Comparison of ENCODE assay signal across 8 mouse cellular contexts in genomic region chr8:75132485-75132884, GRCm38 (mm10). TPM values are rescaled to one million over a fixed set of nuclear protein-coding genes. Genes with fewer than 3 reads are reported as not detected.
A peak's percentile ranks its signal among the peaks of the same experiment; 100 is the strongest.
DNase-seq lines count a peak whose midpoint lies in the region; ATAC-seq and TF ChIP-seq lines count a peak whose summit lies in the region.
"Had no signal": no experiment of that assay in that cellular context is flagged by ENCODE, and none has a peak within 500 bp of the region (broad histone marks: within the 10 kb centered on the region; RNA-seq: fewer than 3 reads in every experiment).

No protein-coding gene starts in this region.

- no peaks in the 10 kb centered on the region for H3K9me3 ChIP-seq in midbrain, postnatal 0 days (ENCODE audit: low read length)
- H3K9me3 ChIP-seq in midbrain, embryonic 15.5 days = no peaks in the 10 kb centered on the region
- no peaks in the 10 kb centered on the region for H3K9me3 ChIP-seq in liver, embryonic 12.5 days (replicated peaks)
- H3K9me3 ChIP-seq in stomach, embryonic 15.5 days = no peaks in the 10 kb centered on the region
- H3K9me3 ChIP-seq: lung, embryonic 15.5 days had no signal

- peaks cover 3% of the 10 kb centered on the region; the same call in 1 of the 2 replicates for H3K36me3 ChIP-seq in midbrain, postnatal 0 days (ENCODE audit: insufficient read depth, low read length)
- H3K36me3 ChIP-seq in midbrain, embryonic 15.5 days (replicated peaks) = no peaks in the 10 kb centered on the region
- H3K36me3 ChIP-seq in liver, embryonic 12.5 days = peaks cover 47% of the 10 kb centered on the region
- H3K36me3 ChIP-seq in stomach, embryonic 15.5 days = 0 out of 2 replicates have a peak, but pooled peaks cover 13% of the 10 kb centered on the region

- no peak overlapping the region for H3K4me3 ChIP-seq in midbrain, postnatal 0 days (ENCODE audit: low read depth, low read length)
- H3K4me3 ChIP-seq in midbrain, embryonic 15.5 days = no peak overlapping the region
- H3K4me3 ChIP-seq in liver, embryonic 12.5 days = no peak overlapping the region
- no peak overlapping the region for H3K4me3 ChIP-seq in stomach, embryonic 15.5 days (replicated peaks)
- H3K4me3 ChIP-seq: lung, embryonic 15.5 days had no signal

- 21% methylated on average over 3 of the region's 3 CpGs for whole genome bisulfite sequencing in midbrain, postnatal 0 days
- 13% methylated on average over 3 of the region's 3 CpGs for WGBS in midbrain, embryonic 15.5 days
- WGBS in liver, embryonic 12.5 days (ENCODE audit: insufficient replicate concordance) = 18% methylated on average over 3 of the region's 3 CpGs
- 9% methylated on average over 3 of the region's 3 CpGs for WGBS in stomach, embryonic 15.5 days

- TF ChIP-seq CTCF in midbrain, postnatal 0 days (IDR thresholded peaks at IDR 0.05) = peak; percentile 78

- no peak overlapping the region for H3K4me2 ChIP-seq in midbrain, postnatal 0 days (ENCODE audit: low read depth, low read length, poor library complexity, severe bottlenecking)
- no peak overlapping the region for H3K4me2 ChIP-seq in midbrain, embryonic 15.5 days
- no peak overlapping the region for H3K4me2 ChIP-seq in liver, embryonic 12.5 days
- no peak overlapping the region for H3K4me2 ChIP-seq in stomach, embryonic 15.5 days
- H3K4me2 ChIP-seq: lung, embryonic 15.5 days had no signal

- H3K27ac ChIP-seq in midbrain, postnatal 0 days (ENCODE audit: low read depth, low read length) = no peak overlapping the region
- H3K27ac ChIP-seq in midbrain, embryonic 15.5 days = no peak overlapping the region
- H3K27ac ChIP-seq in liver, embryonic 12.5 days = no peak overlapping the region
- no peak overlapping the region for H3K27ac ChIP-seq in stomach, embryonic 15.5 days
- H3K27ac ChIP-seq: lung, embryonic 15.5 days had no signal

- peak; percentile 62 for DNase-seq in midbrain, postnatal 0 days (ENCODE audit: low spot score)
- peak; percentile 50 for DNase-seq in WW6 (ENCODE audit: low read depth, low spot score)
- DNase-seq in cerebellum, adult 9-11 months = peak; percentile 50
- DNase-seq in induced T-regulatory cell, adult 2 months (ENCODE audit: low read depth) = peak; percentile 54

- no peak for ATAC-seq in midbrain, postnatal 0 days (ENCODE audit: low FRiP score)
- ATAC-seq in midbrain, embryonic 15.5 days (replicated peaks) = no peak
- ATAC-seq in liver, embryonic 12.5 days = 0 out of 2 replicates have a peak, but pooled peaks have one; percentile 26
- 0 out of 2 replicates have a peak, but pooled peaks have one; percentile 51 for ATAC-seq in stomach, embryonic 15.5 days (ENCODE audit: insufficient read depth, low FRiP score, low read depth)

- no peaks in the 10 kb centered on the region for H3K27me3 ChIP-seq in midbrain, postnatal 0 days (ENCODE audit: insufficient read depth, low read length)
- H3K27me3 ChIP-seq in midbrain, embryonic 15.5 days (replicated peaks) = no peaks in the 10 kb centered on the region
- no peaks in the 10 kb centered on the region for H3K27me3 ChIP-seq in liver, embryonic 12.5 days (replicated peaks)
- no peaks in the 10 kb centered on the region for H3K27me3 ChIP-seq in stomach, embryonic 15.5 days (replicated peaks)
- H3K27me3 ChIP-seq: lung, embryonic 15.5 days had no signal

- H3K9ac ChIP-seq in midbrain, postnatal 0 days (replicated peaks; ENCODE audit: low read length, poor library complexity, severe bottlenecking) = no peak overlapping the region
- no peak overlapping the region for H3K9ac ChIP-seq in midbrain, embryonic 15.5 days
- no peak overlapping the region for H3K9ac ChIP-seq in liver, embryonic 12.5 days
- H3K9ac ChIP-seq in stomach, embryonic 15.5 days = no peak overlapping the region
- H3K9ac ChIP-seq: lung, embryonic 15.5 days had no signal

- H3K4me1 ChIP-seq in midbrain, postnatal 0 days (ENCODE audit: insufficient read depth, low read length) = no peaks in the 10 kb centered on the region
- H3K4me1 ChIP-seq in midbrain, embryonic 15.5 days = no peaks in the 10 kb centered on the region; the same call in 1 of the 2 replicates
- H3K4me1 ChIP-seq in liver, embryonic 12.5 days = peaks cover 25% of the 10 kb centered on the region
- H3K4me1 ChIP-seq in stomach, embryonic 15.5 days = peaks cover 12% of the 10 kb centered on the region; the same call in 1 of the 2 replicates

RNA-seq across cellular contexts. Expression of gene Mcm5, which starts 23.1 kb away (rescaled TPM):
- 17.8 and 18.3 TPM in 2 replicates for total RNA-seq in midbrain, postnatal 0 days (2014; rRNA removed)
- polyA plus RNA-seq in midbrain, postnatal 0 days (2015; fragmentation: Nextera tagmentation; extraction: Ambion mirVana) = 13.7 and 15.1 TPM in 2 replicates
- polyA plus RNA-seq in midbrain, embryonic 15.5 days (2015; fragmentation: Nextera tagmentation; extraction: Ambion mirVana) = 34.0 and 34.2 TPM in 2 replicates
- polyA plus RNA-seq in liver, embryonic 12.5 days (2016; fragmentation: Nextera tagmentation; extraction: Ambion mirVana) = 242 and 258 TPM in 2 replicates
- 124 and 138 TPM in 2 replicates for polyA plus RNA-seq in stomach, embryonic 15.5 days (2015; fragmentation: Nextera tagmentation; extraction: Ambion mirVana)

RNA-seq across cellular contexts. Expression of gene Hmox1, which starts 39.1 kb away (rescaled TPM):
- 10.1 and 12.9 TPM in 2 replicates for total RNA-seq in midbrain, postnatal 0 days (2014; rRNA removed)
- 13.2 and 15.1 TPM in 2 replicates for polyA plus RNA-seq in midbrain, postnatal 0 days (2015; fragmentation: Nextera tagmentation; extraction: Ambion mirVana)
- polyA plus RNA-seq in midbrain, embryonic 15.5 days (2015; fragmentation: Nextera tagmentation; extraction: Ambion mirVana) = 11.6 and 14.2 TPM in 2 replicates
- 86.0 and 93.2 TPM in 2 replicates for polyA plus RNA-seq in liver, embryonic 12.5 days (2016; fragmentation: Nextera tagmentation; extraction: Ambion mirVana)
- polyA plus RNA-seq in stomach, embryonic 15.5 days (2015; fragmentation: Nextera tagmentation; extraction: Ambion mirVana) = 25.0 and 29.0 TPM in 2 replicates

Comparison
In these comparisons a context has a peak if more than half of its experiments do, and no peak if none do; other contexts are left out.
1. ATAC-seq: peak in liver, embryonic 12.5 days (single experiment) and stomach, embryonic 15.5 days (single experiment); none in midbrain, postnatal 0 days (single experiment) and midbrain, embryonic 15.5 days (single experiment).
2. Peak in every context shown above with its lines, with median percentiles within 50 percentile points of each other: DNase-seq.